Mouse (Mus musculus) liver, adult 2 months (tissue): ENCODE measurements around the gene Rars.

ENCODE experiments used
- CTCF ChIP-seq: fragments of 200-500 bp; IDR thresholded peaks from 2 replicates; pipeline ENCODE4 v1.5.1; 2011; ENCODE audit warnings: low read depth, low read length, control low read depth
- POLR2A ChIP-seq: fragments of 200-500 bp; IDR thresholded peaks from 2 replicates; pipeline ENCODE4 v1.6.1; 2011; ENCODE audit warnings: low read length, control low read depth; ENCODE audit not compliant: insufficient read depth; ENCODE audit errors: extremely low read depth

GRCm38 (mm10) chr11:35784537-35784936 lies 49.8 kb downstream of the Rars start:
- TF ChIP-seq CTCF (no peak), POLR2A (no peak)
